Mouse (Mus musculus): ENCODE data around the gene Helt.

GRCm38 (mm10) chr8:46246346-46246745 is 48.1 kb downstream of the Helt start:
- TF ChIP-seq ZNF384 (IDR thresholded peaks at IDR 0.05; ENCODE audit: low read depth, low read length) (no peak), HCFC1 (IDR thresholded peaks at IDR 0.05; ENCODE audit: low read depth, low read length) (no peak), SMC3 (IDR thresholded peaks at IDR 0.05; ENCODE audit: low read depth, low read length) (no peak), JUND (conservative IDR thresholded peaks at IDR 0.05; ENCODE audit: low read depth, low read length) (no peak), PAX5 (IDR thresholded peaks at IDR 0.05; ENCODE audit: low read length) (no peak), POLR2A (IDR thresholded peaks at IDR 0.05; ENCODE audit: low read depth, low read length) (no peak), POLR2AphosphoS2 (IDR thresholded peaks at IDR 0.05; ENCODE audit: low read depth, low read length) (no peak), CTCF (conservative IDR thresholded peaks at IDR 0.05 in 1 of 2, IDR thresholded peaks at IDR 0.05 in 1 of 2; ENCODE audit: low read depth in 2 of 2, low read length in 2 of 2) (no peak)

All from CH12.LX (cell line).